11 mouse cellular contexts compared by ENCODE assay signal in genomic region chr6:92468892-92469291, GRCm38 (mm10).
DNase-seq lines count a peak whose midpoint lies in the region; ATAC-seq lines count a peak whose summit lies in the region.
"Had no signal": no experiment of that assay in that cellular context is flagged by ENCODE, and none has a peak within 500 bp of the region (broad histone marks: within the 10 kb centered on the region; RNA-seq: fewer than 3 reads in every experiment).

No protein-coding gene starts in this region.

- peaks cover 32% of the 10 kb centered on the region for H3K4me1 ChIP-seq in kidney, embryonic 16.5 days (ENCODE audit: insufficient read depth, low read length)
- H3K4me1 ChIP-seq in embryonic facial prominence, embryonic 15.5 days, result peaks cover 34% of the 10 kb centered on the region
- H3K4me1 ChIP-seq in intestine, embryonic 15.5 days (replicated peaks), result peaks cover 25% of the 10 kb centered on the region

- H3K36me3 ChIP-seq in kidney, embryonic 16.5 days (ENCODE audit: insufficient read depth, low read length), result no peaks in the 10 kb centered on the region
- H3K36me3 ChIP-seq in embryonic facial prominence, embryonic 15.5 days, result no peaks in the 10 kb centered on the region
- H3K36me3 ChIP-seq in intestine, embryonic 15.5 days, result no peaks in the 10 kb centered on the region

- no peak overlapping the region for H3K9ac ChIP-seq in kidney, embryonic 16.5 days (replicated peaks; ENCODE audit: low read length)
- no peak overlapping the region for H3K9ac ChIP-seq in embryonic facial prominence, embryonic 15.5 days
- H3K9ac ChIP-seq in intestine, embryonic 15.5 days, result no peak overlapping the region

- no peak for ATAC-seq in kidney, embryonic 16.5 days (ENCODE audit: low FRiP score, low TSS enrichment)
- ATAC-seq in embryonic facial prominence, embryonic 15.5 days (ENCODE audit: insufficient number of reproducible peaks, low FRiP score, low TSS enrichment, low read depth), result no peak; the same call in 1 of the 2 replicates
- ATAC-seq in intestine, embryonic 15.5 days, result no peak
- ATAC-seq in frontal cortex, adult (ENCODE audit: low TSS enrichment), result no peak; the same call in 1 of the 2 replicates
- no peak for ATAC-seq in megakaryocyte-erythroid progenitor cell, adult 5-6 weeks (replicated peaks; ENCODE audit: low FRiP score, low TSS enrichment, poor library complexity, severe bottlenecking)

- H3K4me3 ChIP-seq in kidney, embryonic 16.5 days (ENCODE audit: low read length), result no peak overlapping the region
- H3K4me3 ChIP-seq in embryonic facial prominence, embryonic 15.5 days (replicated peaks), result no peak overlapping the region
- H3K4me3 ChIP-seq in intestine, embryonic 15.5 days (replicated peaks), result no peak overlapping the region
- H3K4me3 ChIP-seq: erythroblast, embryonic 14.5 days had no signal

- DNase-seq in kidney, postnatal 36 days, result no peak
- peak; percentile 55 for DNase-seq in NIH3T3 (ENCODE audit: low read depth)
- no peak for DNase-seq in right cerebral cortex, adult 2 months (ENCODE audit: low spot score in 2 of 2)
- DNase-seq: cerebellum, adult 9-10 months; kidney, adult 18-20 months had no signal

- no peak overlapping the region for H3K4me2 ChIP-seq in kidney, embryonic 16.5 days (replicated peaks; ENCODE audit: low read depth, low read length)
- no peak overlapping the region for H3K4me2 ChIP-seq in embryonic facial prominence, embryonic 15.5 days (replicated peaks)
- H3K4me2 ChIP-seq in intestine, embryonic 15.5 days (replicated peaks), result no peak overlapping the region

- H3K27ac ChIP-seq in kidney, embryonic 16.5 days (ENCODE audit: low read length), result peak overlapping the region; percentile 79; the same call in 1 of the 2 replicates
- peak overlapping the region; percentile 79 for H3K27ac ChIP-seq in embryonic facial prominence, embryonic 15.5 days (replicated peaks)
- peak overlapping the region; percentile 73 for H3K27ac ChIP-seq in intestine, embryonic 15.5 days

- no peaks in the 10 kb centered on the region for H3K27me3 ChIP-seq in kidney, embryonic 16.5 days (ENCODE audit: insufficient read depth, low read length)
- no peaks in the 10 kb centered on the region for H3K27me3 ChIP-seq in embryonic facial prominence, embryonic 15.5 days
- no peaks in the 10 kb centered on the region for H3K27me3 ChIP-seq in intestine, embryonic 15.5 days (replicated peaks)

- WGBS in kidney, embryonic 16.5 days, result 71% methylated on average over 4 of the region's 4 CpGs
- WGBS in embryonic facial prominence, embryonic 15.5 days, result 44% methylated on average over 4 of the region's 4 CpGs
- WGBS in intestine, embryonic 15.5 days, result 40% methylated on average over 4 of the region's 4 CpGs

- H3K9me3 ChIP-seq in kidney, embryonic 16.5 days (ENCODE audit: low read length), result no peaks in the 10 kb centered on the region
- H3K9me3 ChIP-seq in embryonic facial prominence, embryonic 15.5 days (replicated peaks), result no peaks in the 10 kb centered on the region
- no peaks in the 10 kb centered on the region for H3K9me3 ChIP-seq in intestine, embryonic 15.5 days
